7 mouse cellular contexts compared by ENCODE assay signal in genomic region chr7:19024096-19024506, GRCm38 (mm10). TPM values are rescaled to one million over a fixed set of nuclear protein-coding genes. Genes with fewer than 3 reads are reported as not detected.
DNase-seq lines count a peak whose midpoint lies in the region; ATAC-seq lines count a peak whose summit lies in the region.

Gene Sympk, plus strand, starts transcription at chr7:19024377.

- no peaks in the 10 kb centered on the region; the same call in 1 of the 2 replicates for H3K36me3 ChIP-seq in intestine, embryonic 15.5 days
- peaks cover 11% of the 10 kb centered on the region for H3K36me3 ChIP-seq in midbrain, embryonic 10.5 days

- peak within 1 kb of the TSS; percentile 90 for H3K9ac ChIP-seq in intestine, embryonic 15.5 days

- peaks cover 18% of the 10 kb centered on the region for H3K4me1 ChIP-seq in intestine, embryonic 15.5 days (replicated peaks)
- peaks cover 27% of the 10 kb centered on the region for H3K4me1 ChIP-seq in midbrain, embryonic 10.5 days

- intact Hi-C loops in gastrocnemius, postnatal 36 days (cut with DNase I): no loop called here
- intact Hi-C loops in left cerebral cortex, postnatal 25 days (cut with DNase I): no loop called here

- peaks cover 28% of the 10 kb centered on the region for H3K27me3 ChIP-seq in intestine, embryonic 15.5 days (replicated peaks)
- H3K27me3 ChIP-seq in midbrain, embryonic 10.5 days (ENCODE audit: low read depth, poor library complexity, severe bottlenecking): peaks cover 40% of the 10 kb centered on the region

- peak within 1 kb of the TSS; percentile 69 for H3K27ac ChIP-seq in intestine, embryonic 15.5 days
- peak within 1 kb of the TSS; percentile 92 for H3K27ac ChIP-seq in midbrain, embryonic 10.5 days (replicated peaks)

- peak within 1 kb of the TSS; percentile 92 for H3K4me3 ChIP-seq in intestine, embryonic 15.5 days (replicated peaks)
- peak within 1 kb of the TSS; percentile 78 for H3K4me3 ChIP-seq in midbrain, embryonic 10.5 days

- H3K9me3 ChIP-seq in intestine, embryonic 15.5 days: no peaks in the 10 kb centered on the region
- H3K9me3 ChIP-seq in midbrain, embryonic 10.5 days (replicated peaks): no peaks in the 10 kb centered on the region

- peak within 1 kb of the TSS; percentile 76 for H3K4me2 ChIP-seq in intestine, embryonic 15.5 days (replicated peaks)

- ATAC-seq in intestine, embryonic 15.5 days: peak; percentile 92

- under 1% methylated on average over 45 of the region's 50 CpGs for WGBS in intestine, embryonic 15.5 days
- WGBS in midbrain, embryonic 10.5 days: under 1% methylated on average over 50 of the region's 50 CpGs

- peak; percentile 89 to 92 for DNase-seq in adrenal gland, adult 18-20 months (ENCODE audit: low spot score in 2 of 2)
- peak; percentile 99 for DNase-seq in embryo, embryonic 11 days
- DNase-seq in gastrocnemius, postnatal 36 days: peak; percentile 89 to 94
- DNase-seq in left cerebral cortex, postnatal 25 days (ENCODE audit: low spot score in 2 of 2): peak; percentile 95 to 97
- DNase-seq in midbrain, embryonic 10.5 days (ENCODE audit: low spot score): peak; percentile 94
- peak; percentile 89 for DNase-seq in right cerebral cortex, postnatal 4 days

RNA-seq across cellular contexts. Expression of gene Sympk, which starts in this region (rescaled TPM):
- total RNA-seq in adrenal gland, adult 18-20 months (2021): 100 to 1,000 TPM in 1 of 2 experiments, 10 to 100 TPM in 1; 92.0 to 105 TPM
- total RNA-seq in gastrocnemius, postnatal 36 days (2021): 10 to 100 TPM; 61.8 to 65.7 TPM
- polyA plus RNA-seq in intestine, embryonic 15.5 days (2015; fragmentation: Nextera tagmentation; extraction: Ambion mirVana): 29.6 and 30.3 TPM in 2 replicates
- total RNA-seq in left cerebral cortex, postnatal 25 days (2021): 100 to 1,000 TPM; 122 to 133 TPM
- 40.3 and 45.7 TPM in 2 replicates for polyA plus RNA-seq in midbrain, embryonic 10.5 days (2016; fragmentation: Nextera tagmentation; extraction: Ambion mirVana)

Comparison
In these comparisons a context has a peak if more than half of its experiments do, and no peak if none do; other contexts are left out.
1. Peak in every context shown above with its lines: DNase-seq, ATAC-seq, H3K4me3 ChIP-seq and H3K27ac ChIP-seq.